Comparison of ENCODE assay signal across 8 mouse cellular contexts in genomic region chr15:83169772-83170722, GRCm38 (mm10). TPM values are rescaled to one million over a fixed set of nuclear protein-coding genes. Genes with fewer than 3 reads are reported as not detected.
A peak's percentile ranks its signal among the peaks of the same experiment; 100 is the strongest.
DNase-seq lines count a peak whose midpoint lies in the region; ATAC-seq and TF ChIP-seq lines count a peak whose summit lies in the region.

No protein-coding gene starts in this region.

- TF ChIP-seq EP300 in stomach, postnatal 0 days (optimal IDR thresholded peaks at IDR 0.05) = no peak

- no peak for TF ChIP-seq CTCF in stomach, postnatal 0 days (IDR thresholded peaks at IDR 0.05; ENCODE audit: low read depth)

- H3K27me3 ChIP-seq in stomach, postnatal 0 days (ENCODE audit: control insufficient read depth, insufficient read depth, low read length) = no peaks in the 10 kb centered on the region

- intact Hi-C loops in heart, postnatal 25 days (cut with DNase I) = loop anchor here (5.0 kb wide), 1 partner anchor 37 kb away; no protein-coding TSS in a partner anchor
- intact Hi-C loops in left cerebral cortex, postnatal 14 days (cut with DNase I) = no loop called here

- no peak for ATAC-seq in stomach, postnatal 0 days (ENCODE audit: low FRiP score, low TSS enrichment)

- 66% methylated on average over 8 of the region's 8 CpGs for WGBS in stomach, postnatal 0 days

- peak overlapping the region; percentile 27 for H3K4me2 ChIP-seq in stomach, postnatal 0 days (replicated peaks; ENCODE audit: low read depth)

- H3K9ac ChIP-seq in stomach, postnatal 0 days (ENCODE audit: low read length) = no peak overlapping the region; the same call in 1 of the 2 replicates

- no peaks in the 10 kb centered on the region for H3K9me3 ChIP-seq in stomach, postnatal 0 days (ENCODE audit: control insufficient read depth, low read length)

- H3K4me1 ChIP-seq in stomach, postnatal 0 days (replicated peaks; ENCODE audit: control insufficient read depth, insufficient read depth) = peaks cover 17% of the 10 kb centered on the region

- H3K4me3 ChIP-seq in stomach, postnatal 0 days (ENCODE audit: low read depth, low read length) = no peak overlapping the region; the same call in 1 of the 2 replicates

- DNase-seq in heart, adult 11 months = peak; percentile 98
- no peak for DNase-seq in heart, postnatal 25 days (ENCODE audit: low spot score)
- DNase-seq in cerebellum, adult 9-11 months = peak; percentile 71
- peak; percentile 54 for DNase-seq in heart, postnatal 4 days
- peak; percentile 76 to 87 for DNase-seq in lung, adult 18-20 months
- DNase-seq in stomach, postnatal 0 days (ENCODE audit: low spot score) = no peak
- DNase-seq in left cerebral cortex, postnatal 14 days (ENCODE audit: low spot score in 2 of 2) = no peak
- no peak for DNase-seq in thymus, adult 18-20 months

- no peaks in the 10 kb centered on the region for H3K36me3 ChIP-seq in stomach, postnatal 0 days (ENCODE audit: control insufficient read depth, insufficient read depth, low read length)

- H3K27ac ChIP-seq in stomach, postnatal 0 days (replicated peaks) = peak overlapping the region; percentile 65

RNA-seq across cellular contexts. Expression of gene Cyb5r3, which starts 2.3 kb away (rescaled TPM):
- 10 to 100 TPM; 80.4 to 85.5 TPM for total RNA-seq in heart, postnatal 25 days (2021)
- total RNA-seq in heart, postnatal 4 days (2021) = 100 to 1,000 TPM; 135 to 141 TPM
- polyA plus RNA-seq in stomach, postnatal 0 days (2015; fragmentation: Nextera tagmentation; extraction: Ambion mirVana) = 117 and 145 TPM in 2 replicates
- total RNA-seq in left cerebral cortex, postnatal 14 days (2021) = 10 to 100 TPM; 67.9 to 69.6 TPM

RNA-seq across cellular contexts. Expression of gene Poldip3, which starts 20.9 kb away (rescaled TPM):
- total RNA-seq in heart, postnatal 25 days (2021) = 10 to 100 TPM; 27.3 to 29.8 TPM
- 10 to 100 TPM; 52.6 to 58.4 TPM for total RNA-seq in heart, postnatal 4 days (2021)
- 56.3 and 58.7 TPM in 2 replicates for polyA plus RNA-seq in stomach, postnatal 0 days (2015; fragmentation: Nextera tagmentation; extraction: Ambion mirVana)
- 10 to 100 TPM; 84.2 to 88.4 TPM for total RNA-seq in left cerebral cortex, postnatal 14 days (2021)

RNA-seq across cellular contexts. Expression of gene Rrp7a, which starts 47.4 kb away (rescaled TPM):
- total RNA-seq in heart, postnatal 25 days (2021) = 10 to 100 TPM; 40.3 to 41.9 TPM
- 10 to 100 TPM; 54.6 to 56.3 TPM for total RNA-seq in heart, postnatal 4 days (2021)
- polyA plus RNA-seq in stomach, postnatal 0 days (2015; fragmentation: Nextera tagmentation; extraction: Ambion mirVana) = 39.9 and 44.8 TPM in 2 replicates
- total RNA-seq in left cerebral cortex, postnatal 14 days (2021) = 100 to 1,000 TPM; 131 to 151 TPM

Comparison
In these comparisons a context has a peak if more than half of its experiments do, and no peak if none do; other contexts are left out.
1. DNase-seq: peak in heart, adult 11 months (single experiment), cerebellum, adult 9-11 months (single experiment), heart, postnatal 4 days (single experiment) and lung, adult 18-20 months (2 of 2); none in heart, postnatal 25 days (single experiment), stomach, postnatal 0 days (single experiment), left cerebral cortex, postnatal 14 days (0 of 2) and thymus, adult 18-20 months (0 of 2).